In the genomic region with DNA sequence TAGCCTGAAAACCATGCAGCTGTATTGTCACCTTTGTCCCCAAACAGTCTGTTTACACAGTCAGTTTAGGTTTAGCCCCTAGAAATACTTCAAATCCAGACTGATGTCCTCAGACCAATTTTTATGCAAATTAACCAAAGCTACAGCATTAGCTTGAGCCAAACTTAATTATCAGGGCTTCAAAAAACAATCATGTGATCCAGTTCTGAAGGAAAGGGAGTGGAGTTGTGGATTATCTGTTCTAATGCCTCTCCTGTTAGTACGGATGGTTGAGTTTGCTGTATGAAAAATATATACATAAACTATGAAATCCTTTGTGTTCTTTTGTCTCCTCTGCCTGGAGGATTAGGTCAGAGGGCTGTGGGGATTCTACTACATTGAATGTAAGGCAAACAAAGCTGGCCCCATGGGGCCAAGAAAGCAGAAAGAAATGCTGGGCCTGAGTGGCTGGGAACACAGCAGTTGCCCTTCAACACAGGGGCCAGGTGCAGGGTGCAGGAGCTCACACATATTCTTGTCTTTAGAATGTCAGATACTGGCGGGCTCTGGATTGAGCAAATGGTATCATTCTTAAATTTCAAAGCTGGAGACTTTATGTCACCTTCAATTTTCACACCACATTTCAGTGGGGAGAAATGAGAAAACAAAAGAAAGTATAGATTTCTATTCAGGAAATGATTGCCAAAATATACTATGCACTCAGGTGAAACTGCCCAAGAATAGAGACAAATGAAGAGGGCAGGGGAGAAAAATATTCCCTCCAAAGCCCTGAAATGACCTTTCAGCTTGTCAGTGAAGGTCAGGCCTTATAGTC, we compare ENCODE assay signal across 14 mouse cellular contexts.
DNase-seq lines count a peak whose midpoint lies in the region; ATAC-seq and TF ChIP-seq lines count a peak whose summit lies in the region.
"Had no signal": no experiment of that assay in that cellular context is flagged by ENCODE, and none has a peak within 500 bp of the region (broad histone marks: within the 10 kb centered on the region; RNA-seq: fewer than 3 reads in every experiment).

No protein-coding gene starts in this region.

- no peaks in the 10 kb centered on the region for H3K9me3 ChIP-seq in hindbrain, embryonic 11.5 days (ENCODE audit: control insufficient read depth, low read length)
- H3K9me3 ChIP-seq in hindbrain, postnatal 0 days (ENCODE audit: low read length), result no peaks in the 10 kb centered on the region
- H3K9me3 ChIP-seq in embryonic facial prominence, embryonic 11.5 days (replicated peaks; ENCODE audit: control insufficient read depth, low read length), result no peaks in the 10 kb centered on the region
- no peaks in the 10 kb centered on the region; the same call in 1 of the 2 replicates for H3K9me3 ChIP-seq in hindbrain, embryonic 12.5 days (replicated peaks)
- no peaks in the 10 kb centered on the region for H3K9me3 ChIP-seq in midbrain, embryonic 16.5 days (replicated peaks; ENCODE audit: control insufficient read depth, low read length, poor library complexity, severe bottlenecking)
- H3K9me3 ChIP-seq: limb, embryonic 13.5 days had no signal

- H3K4me2 ChIP-seq in hindbrain, embryonic 11.5 days (replicated peaks; ENCODE audit: low read depth, low read length), result no peak overlapping the region
- H3K4me2 ChIP-seq in hindbrain, postnatal 0 days (ENCODE audit: low read depth, low read length), result no peak overlapping the region
- H3K4me2 ChIP-seq in embryonic facial prominence, embryonic 11.5 days (ENCODE audit: low read depth, low read length), result no peak overlapping the region
- no peak overlapping the region for H3K4me2 ChIP-seq in hindbrain, embryonic 12.5 days (replicated peaks)
- H3K4me2 ChIP-seq in midbrain, embryonic 16.5 days (ENCODE audit: low read length), result no peak overlapping the region
- H3K4me2 ChIP-seq: limb, embryonic 13.5 days had no signal

- H3K4me3 ChIP-seq in hindbrain, embryonic 11.5 days (ENCODE audit: low read depth, low read length), result no peak overlapping the region
- H3K4me3 ChIP-seq in hindbrain, postnatal 0 days (ENCODE audit: low read length), result no peak overlapping the region
- no peak overlapping the region for H3K4me3 ChIP-seq in embryonic facial prominence, embryonic 11.5 days (ENCODE audit: low read depth, low read length)
- H3K4me3 ChIP-seq in hindbrain, embryonic 12.5 days, result no peak overlapping the region
- H3K4me3 ChIP-seq in midbrain, embryonic 16.5 days (ENCODE audit: low read depth, low read length), result no peak overlapping the region
- H3K4me3 ChIP-seq: gastrocnemius, adult 2 months; limb, embryonic 13.5 days had no signal

- H3K27ac ChIP-seq in hindbrain, embryonic 11.5 days (ENCODE audit: low read depth, low read length), result peak overlapping the region; percentile 69
- no peak overlapping the region for H3K27ac ChIP-seq in hindbrain, postnatal 0 days
- no peak overlapping the region for H3K27ac ChIP-seq in embryonic facial prominence, embryonic 11.5 days (replicated peaks; ENCODE audit: low read depth, low read length)
- H3K27ac ChIP-seq in hindbrain, embryonic 12.5 days, result peak overlapping the region; percentile 64
- peak overlapping the region; percentile 55 for H3K27ac ChIP-seq in midbrain, embryonic 16.5 days (ENCODE audit: low read length)
- H3K27ac ChIP-seq: gastrocnemius, adult 2 months; limb, embryonic 13.5 days had no signal

- TF ChIP-seq CTCF in hindbrain, postnatal 0 days (IDR thresholded peaks at IDR 0.05; ENCODE audit: low read depth), result no peak

- peak; percentile 93 for ATAC-seq in hindbrain, embryonic 11.5 days (ENCODE audit: low FRiP score)
- ATAC-seq in hindbrain, postnatal 0 days, result no peak
- peak; percentile 86 for ATAC-seq in embryonic facial prominence, embryonic 11.5 days (replicated peaks; ENCODE audit: insufficient number of reproducible peaks, low FRiP score, low TSS enrichment, low read depth)
- ATAC-seq in hindbrain, embryonic 12.5 days (ENCODE audit: low FRiP score), result peak; percentile 91
- no peak; the same call in 1 of the 2 replicates for ATAC-seq in midbrain, embryonic 16.5 days

- no peaks in the 10 kb centered on the region for H3K36me3 ChIP-seq in hindbrain, embryonic 11.5 days (ENCODE audit: control insufficient read depth, insufficient read depth, low read length)
- H3K36me3 ChIP-seq in hindbrain, postnatal 0 days (ENCODE audit: insufficient read depth, low read length), result no peaks in the 10 kb centered on the region
- no peaks in the 10 kb centered on the region for H3K36me3 ChIP-seq in embryonic facial prominence, embryonic 11.5 days (replicated peaks; ENCODE audit: control insufficient read depth, insufficient read depth, low read depth, low read length)
- no peaks in the 10 kb centered on the region for H3K36me3 ChIP-seq in hindbrain, embryonic 12.5 days
- no peaks in the 10 kb centered on the region for H3K36me3 ChIP-seq in midbrain, embryonic 16.5 days (ENCODE audit: control insufficient read depth, insufficient read depth, low read length)
- H3K36me3 ChIP-seq: limb, embryonic 13.5 days had no signal

- intact Hi-C loops in left cerebral cortex, postnatal 10 days (cut with DNase I), result no loop called here
- intact Hi-C loops in left cerebral cortex, postnatal 4 days (cut with DNase I), result no loop called here

- no peaks in the 10 kb centered on the region for H3K27me3 ChIP-seq in hindbrain, embryonic 11.5 days (ENCODE audit: control insufficient read depth, insufficient read depth, low read length)
- no peaks in the 10 kb centered on the region for H3K27me3 ChIP-seq in hindbrain, postnatal 0 days (ENCODE audit: insufficient read depth, low read length)
- no peaks in the 10 kb centered on the region for H3K27me3 ChIP-seq in embryonic facial prominence, embryonic 11.5 days (ENCODE audit: control insufficient read depth, insufficient read depth, low read length)
- H3K27me3 ChIP-seq in hindbrain, embryonic 12.5 days, result no peaks in the 10 kb centered on the region
- H3K27me3 ChIP-seq in midbrain, embryonic 16.5 days (ENCODE audit: control insufficient read depth, insufficient read depth, low read depth, low read length), result no peaks in the 10 kb centered on the region
- H3K27me3 ChIP-seq: limb, embryonic 13.5 days had no signal

- DNase-seq in hindbrain, embryonic 11.5 days (ENCODE audit: low spot score), result peak; percentile 59
- no peak for DNase-seq in hindbrain, postnatal 0 days (ENCODE audit: low spot score)
- peak; percentile 34 for DNase-seq in embryonic facial prominence, embryonic 11.5 days (ENCODE audit: low spot score)
- DNase-seq in left cerebral cortex, postnatal 10 days (ENCODE audit: extremely low spot score in 1 of 2, low spot score in 2 of 2), result no peak
- DNase-seq in left cerebral cortex, postnatal 4 days, result no peak
- DNase-seq in cerebellum, adult 18-20 months, result no peak
- DNase-seq: cerebellum, adult 11-12 months; gastrocnemius, adult 2 months; heart, adult 18-20 months; kidney, adult 9 months; lung, postnatal 36 days had no signal

- 11% methylated on average over 2 of the region's 2 CpGs for WGBS in hindbrain, embryonic 11.5 days
- WGBS in hindbrain, postnatal 0 days, result 20% methylated on average over 2 of the region's 2 CpGs
- 25% methylated on average over 2 of the region's 2 CpGs for WGBS in embryonic facial prominence, embryonic 11.5 days
- WGBS in hindbrain, embryonic 12.5 days, result 10% methylated on average over 2 of the region's 2 CpGs
- WGBS in midbrain, embryonic 16.5 days, result 12% methylated on average over 2 of the region's 2 CpGs

- no peaks in the 10 kb centered on the region for H3K4me1 ChIP-seq in hindbrain, embryonic 11.5 days (replicated peaks; ENCODE audit: control insufficient read depth, insufficient read depth, low read length)
- no peaks in the 10 kb centered on the region for H3K4me1 ChIP-seq in hindbrain, postnatal 0 days (ENCODE audit: insufficient read depth, low read length)
- H3K4me1 ChIP-seq in embryonic facial prominence, embryonic 11.5 days (ENCODE audit: control insufficient read depth, insufficient read depth, low read length), result no peaks in the 10 kb centered on the region
- H3K4me1 ChIP-seq in hindbrain, embryonic 12.5 days, result peaks cover 2% of the 10 kb centered on the region; the same call in 1 of the 2 replicates
- H3K4me1 ChIP-seq in midbrain, embryonic 16.5 days (ENCODE audit: control insufficient read depth, insufficient read depth, low read length), result peaks cover 4% of the 10 kb centered on the region
- H3K4me1 ChIP-seq: limb, embryonic 13.5 days had no signal

- H3K9ac ChIP-seq in hindbrain, embryonic 11.5 days (ENCODE audit: low read depth, low read length), result no peak overlapping the region
- no peak overlapping the region for H3K9ac ChIP-seq in hindbrain, postnatal 0 days (replicated peaks; ENCODE audit: low read length)
- H3K9ac ChIP-seq in embryonic facial prominence, embryonic 11.5 days (replicated peaks; ENCODE audit: low read length), result no peak overlapping the region
- no peak overlapping the region for H3K9ac ChIP-seq in hindbrain, embryonic 12.5 days
- H3K9ac ChIP-seq in midbrain, embryonic 16.5 days (ENCODE audit: low read depth, low read length), result no peak overlapping the region
- H3K9ac ChIP-seq: limb, embryonic 13.5 days had no signal

Comparison
In these comparisons a context has a peak if more than half of its experiments do, and no peak if none do; other contexts are left out.
1. ATAC-seq: peak in hindbrain, embryonic 11.5 days (single experiment), embryonic facial prominence, embryonic 11.5 days (single experiment) and hindbrain, embryonic 12.5 days (single experiment); none in hindbrain, postnatal 0 days (single experiment) and midbrain, embryonic 16.5 days (single experiment).
2. DNase-seq: peak in hindbrain, embryonic 11.5 days (single experiment) and embryonic facial prominence, embryonic 11.5 days (single experiment); none in hindbrain, postnatal 0 days (single experiment), left cerebral cortex, postnatal 10 days (0 of 2), left cerebral cortex, postnatal 4 days (single experiment) and cerebellum, adult 18-20 months (0 of 2).
3. H3K27ac ChIP-seq: peak in hindbrain, embryonic 11.5 days (single experiment), hindbrain, embryonic 12.5 days (single experiment) and midbrain, embryonic 16.5 days (single experiment); none in hindbrain, postnatal 0 days (single experiment) and embryonic facial prominence, embryonic 11.5 days (single experiment).